Mouse (Mus musculus) midbrain, embryonic 13.5 days (tissue): ENCODE results near the gene Vrk1. TPM values are rescaled to one million over a fixed set of nuclear protein-coding genes. Genes with fewer than 3 reads are reported as not detected.

Source experiments
- ATAC-seq: fragments of 200-750 bp; cut with Nextera tagmentation; 2 replicates; pipeline ENCODE4 v1.8.0; 2017; ENCODE audit warnings: mild to moderate bottlenecking, moderate TSS enrichment, moderate library complexity
- H3K27ac ChIP-seq: fragments of 300-500 bp; sonication (generic); 2 replicates; pipeline ENCODE4 v1.5.1; 2015; ENCODE audit warnings: inconsistent platforms, mild to moderate bottlenecking, moderate library complexity
- H3K27me3 ChIP-seq: fragments of 300-500 bp; sonication (generic); 2 replicates; pipeline ENCODE4 v1.6.1; 2015; ENCODE audit warnings: mild to moderate bottlenecking, inconsistent platforms
- H3K36me3 ChIP-seq: fragments of 300-500 bp; sonication (generic); 2 replicates; pipeline ENCODE4 v1.6.1; 2015; ENCODE audit warnings: mild to moderate bottlenecking, inconsistent platforms
- H3K4me1 ChIP-seq: fragments of 300-500 bp; sonication (generic); replicated peaks from 2 replicates; pipeline ENCODE4 v1.6.1; 2015; ENCODE audit warnings: inconsistent platforms
- H3K4me2 ChIP-seq: fragments of 300-500 bp; sonication (generic); replicated peaks from 2 replicates; pipeline ENCODE4 v1.6.1; 2015; ENCODE audit warnings: moderate library complexity, mild to moderate bottlenecking, inconsistent platforms
- H3K4me3 ChIP-seq: fragments of 300-500 bp; sonication (generic); replicated peaks from 2 replicates; pipeline ENCODE4 v1.5.1; 2015; ENCODE audit warnings: mild to moderate bottlenecking, inconsistent platforms
- H3K9ac ChIP-seq: fragments of 300-500 bp; sonication (generic); replicated peaks from 2 replicates; pipeline ENCODE4 v1.6.1; 2015; ENCODE audit warnings: mild to moderate bottlenecking, inconsistent platforms
- H3K9me3 ChIP-seq: fragments of 300-500 bp; sonication (generic); 2 replicates; pipeline ENCODE4 v1.6.1; 2016; ENCODE audit warnings: mild to moderate bottlenecking, inconsistent platforms
- WGBS: fragments of 180-500 bp; shearing (Covaris S2); methylation state at CpG from one replicate; pipeline ENCODE4 v1.1.7; 2015; 5-methylcytosine and 5-hydroxymethylcytosine counted together
- polyA plus RNA-seq: library from polyadenylated mRNA; unstranded; fragments of >200 nt; fragmentation: Nextera tagmentation; extraction: Ambion mirVana; gene quantifications from 2 replicates; pipeline ENCODE4 v1.2.1, GENCODE M21; 2015

The Vrk1 gene
- polyA plus RNA-seq, 1 experiment from 2014 or later, result 50.9 TPM

DNA sequence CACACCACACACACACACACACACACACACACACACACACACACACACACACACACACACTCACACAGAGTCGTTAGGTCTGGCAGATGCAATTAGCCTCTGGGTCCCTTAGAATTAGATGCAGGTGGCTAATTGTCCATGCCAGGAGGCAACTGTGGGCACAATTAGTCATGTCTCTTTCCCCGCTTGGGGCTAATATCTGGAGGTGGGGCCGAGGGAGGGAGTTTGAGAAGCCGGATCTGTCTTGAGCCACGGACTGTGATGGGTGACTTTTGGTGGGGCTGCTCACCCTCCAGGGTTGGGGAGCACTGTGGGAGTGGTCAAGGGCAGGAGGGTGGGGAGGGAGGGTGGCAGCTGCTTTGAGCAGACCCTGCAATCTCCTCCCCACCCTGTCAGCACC, 35.9 kb upstream of the Vrk1 start:
- H3K36me3 ChIP-seq, result no peaks in the 10 kb centered on the region
- no peak overlapping the region for H3K9ac ChIP-seq
- peaks cover 4% of the 10 kb centered on the region for H3K4me1 ChIP-seq
- no peak overlapping the region for H3K4me2 ChIP-seq
- peak; percentile 49 for ATAC-seq
- H3K9me3 ChIP-seq, result no peaks in the 10 kb centered on the region
- H3K27me3 ChIP-seq, result peaks cover 2% of the 10 kb centered on the region; the same call in 1 of the 2 replicates
- no peak overlapping the region for H3K4me3 ChIP-seq
- WGBS, result 27% methylated on average over 5 of the region's 5 CpGs
- peak overlapping the region; percentile 45; the same call in 1 of the 2 replicates for H3K27ac ChIP-seq

DNA sequence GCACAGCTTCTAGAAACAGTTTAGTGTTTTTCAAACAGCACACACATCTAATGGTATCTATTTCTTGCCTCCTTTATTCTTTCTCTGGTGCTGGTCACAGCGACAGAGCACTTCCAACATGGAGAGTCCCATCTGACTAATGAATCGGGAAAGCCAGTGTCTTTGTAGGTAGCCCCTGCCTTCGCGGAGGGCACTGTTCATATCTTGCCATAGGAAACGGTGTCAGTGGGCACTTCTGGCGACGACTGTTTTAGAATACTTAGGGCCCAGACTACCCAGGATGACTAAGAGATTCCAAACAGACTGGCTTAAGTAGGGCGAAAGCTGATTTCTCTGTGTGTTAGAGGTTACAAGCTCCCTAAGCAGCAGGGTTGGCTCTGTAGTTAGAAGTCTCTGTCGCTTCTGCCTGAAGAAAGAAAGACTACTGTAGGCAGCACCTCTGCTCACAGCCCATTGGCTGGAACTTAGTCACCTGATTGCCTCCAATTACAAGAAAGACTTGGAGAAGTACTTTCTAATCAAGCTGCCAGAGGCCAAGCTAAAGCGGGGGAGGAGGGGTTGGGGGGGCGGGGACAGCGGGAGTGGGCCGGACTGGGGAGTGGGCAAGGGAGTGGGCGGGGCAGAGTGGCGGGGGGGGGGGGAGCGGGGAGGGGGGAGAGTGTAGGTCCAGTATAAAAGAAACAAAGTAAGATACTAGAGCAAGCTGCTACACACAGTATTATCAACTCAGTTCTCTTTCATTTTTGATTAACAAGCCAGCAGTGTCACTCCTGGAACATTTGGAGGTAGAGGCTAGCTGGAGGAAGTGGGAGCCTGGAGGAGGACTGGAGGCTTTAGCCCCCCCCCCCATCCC, 28.7 kb upstream of the Vrk1 start:
- no peak overlapping the region for H3K4me3 ChIP-seq
- WGBS, result 28% methylated on average over 12 of the region's 16 CpGs
- ATAC-seq, result no peak
- H3K9ac ChIP-seq, result no peak overlapping the region
- no peaks in the 10 kb centered on the region for H3K27me3 ChIP-seq
- no peaks in the 10 kb centered on the region for H3K36me3 ChIP-seq
- H3K4me2 ChIP-seq, result no peak overlapping the region
- 0 out of 2 replicates have a peak, but pooled peaks cover 2% of the 10 kb centered on the region for H3K9me3 ChIP-seq
- H3K4me1 ChIP-seq, result no peaks in the 10 kb centered on the region
- H3K27ac ChIP-seq, result no peak overlapping the region

DNA sequence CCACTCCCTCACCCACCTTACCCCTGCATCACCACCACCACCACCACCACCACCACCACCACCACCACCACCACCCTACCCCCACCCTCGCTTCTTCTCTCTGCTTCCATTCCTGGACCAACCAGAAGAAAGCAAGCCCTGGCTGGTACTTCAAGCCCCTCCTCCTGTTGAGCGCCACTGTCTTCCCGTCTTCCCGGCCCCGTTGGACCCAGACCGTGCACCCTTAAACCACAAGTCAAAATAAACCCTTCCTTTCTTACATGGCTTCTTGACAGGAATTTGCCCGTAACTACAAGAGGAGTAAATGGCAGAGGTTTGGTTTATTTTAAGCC, 28.1 kb upstream of the Vrk1 start:
- H3K27ac ChIP-seq, result no peak overlapping the region
- no peaks in the 10 kb centered on the region for H3K27me3 ChIP-seq
- no peaks in the 10 kb centered on the region for H3K4me1 ChIP-seq
- no peaks in the 10 kb centered on the region for H3K36me3 ChIP-seq
- 0 out of 2 replicates have a peak, but pooled peaks cover 2% of the 10 kb centered on the region for H3K9me3 ChIP-seq
- H3K4me2 ChIP-seq, result no peak overlapping the region
- no peak overlapping the region for H3K9ac ChIP-seq
- ATAC-seq, result no peak
- 87% methylated on average over 7 of the region's 7 CpGs for WGBS
- no peak overlapping the region for H3K4me3 ChIP-seq

DNA sequence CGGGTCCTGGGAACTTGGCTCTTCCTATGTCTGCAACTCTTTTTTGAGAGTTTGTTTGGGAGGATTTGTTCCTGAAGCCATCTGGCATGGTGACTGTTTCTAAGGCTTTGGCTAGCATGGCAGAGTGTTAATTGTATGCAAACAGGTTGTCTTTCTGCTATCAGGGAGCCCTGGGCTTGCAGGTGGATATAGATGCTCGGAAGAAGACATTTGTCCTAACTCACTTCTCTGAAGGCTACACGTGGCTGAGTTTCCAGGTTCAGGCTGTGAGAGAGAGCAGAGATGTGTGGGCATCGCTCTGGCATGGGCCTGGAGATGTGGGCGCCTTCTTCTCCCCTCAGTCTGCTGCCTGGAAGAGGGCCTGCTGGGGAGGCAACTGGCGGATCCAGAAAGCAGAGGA, 27.4 kb upstream of the Vrk1 start:
- H3K27me3 ChIP-seq, result no peaks in the 10 kb centered on the region
- no peak for ATAC-seq
- 86% methylated on average over 6 of the region's 6 CpGs for WGBS
- H3K9me3 ChIP-seq, result 0 out of 2 replicates have a peak, but pooled peaks cover 2% of the 10 kb centered on the region
- H3K4me1 ChIP-seq, result no peaks in the 10 kb centered on the region
- H3K4me3 ChIP-seq, result no peak overlapping the region
- no peak overlapping the region for H3K9ac ChIP-seq
- H3K27ac ChIP-seq, result no peak overlapping the region
- no peak overlapping the region for H3K4me2 ChIP-seq
- no peaks in the 10 kb centered on the region for H3K36me3 ChIP-seq

DNA sequence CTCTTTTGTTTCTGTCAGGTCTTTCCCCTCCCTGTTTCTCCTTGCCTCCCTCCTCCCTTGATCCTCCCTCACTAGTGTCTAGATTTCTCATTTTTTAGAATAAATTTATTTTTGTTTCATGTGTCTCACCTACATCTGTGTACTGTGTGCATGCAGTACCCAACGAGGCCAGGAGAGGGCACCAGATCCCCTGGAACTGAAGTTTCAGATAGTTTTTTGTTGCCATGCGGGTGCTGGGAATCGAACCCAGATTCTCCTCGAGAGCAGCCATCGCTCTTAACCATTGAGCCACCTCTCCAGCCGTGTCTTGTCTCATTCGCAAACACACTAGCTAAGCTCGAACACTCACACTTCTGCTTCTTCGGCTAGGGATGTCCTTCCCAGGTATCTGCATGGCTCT, 26.5 kb upstream of the Vrk1 start:
- Histone ChIP-seq H3K9me3 (0 out of 2 replicates have a peak, but pooled peaks cover 2% of the 10 kb centered on the region), H3K27ac (no peak overlapping the region), H3K4me2 (no peak overlapping the region), H3K36me3 (no peaks in the 10 kb centered on the region), H3K4me1 (no peaks in the 10 kb centered on the region), H3K27me3 (no peaks in the 10 kb centered on the region), H3K9ac (no peak overlapping the region), H3K4me3 (no peak overlapping the region)
- ATAC-seq, result no peak
- 91% methylated on average over 9 of the region's 9 CpGs for WGBS

DNA sequence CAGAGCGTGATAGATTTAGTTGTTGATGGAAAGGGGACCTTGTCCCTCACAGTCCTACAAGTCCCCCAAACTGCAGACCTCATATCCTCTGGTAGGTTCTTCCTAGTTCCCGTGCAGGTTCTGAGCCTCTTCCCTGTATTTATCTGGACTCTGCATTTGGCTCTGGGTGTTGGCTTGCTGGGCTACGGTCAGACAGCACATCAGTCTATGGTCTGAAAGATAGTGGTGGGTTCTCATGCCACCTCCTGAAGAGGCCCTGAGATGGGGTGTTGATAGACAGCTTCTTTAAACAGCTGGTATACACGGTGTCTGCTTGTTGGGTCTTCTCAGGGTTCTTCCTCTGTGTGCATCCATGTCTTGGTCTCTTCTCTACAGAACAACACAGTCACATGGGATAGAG, 21.6 kb upstream of the Vrk1 start:
- Histone ChIP-seq H3K9me3 (0 out of 2 replicates have a peak, but pooled peaks cover 2% of the 10 kb centered on the region), H3K4me1 (peaks cover 8% of the 10 kb centered on the region; the same call in 1 of the 2 replicates), H3K36me3 (no peaks in the 10 kb centered on the region), H3K4me2 (no peak overlapping the region), H3K4me3 (no peak overlapping the region), H3K9ac (no peak overlapping the region), H3K27me3 (no peaks in the 10 kb centered on the region), H3K27ac (no peak overlapping the region)
- no peak for ATAC-seq
- 90% methylated on average over 4 of the region's 4 CpGs for WGBS

DNA sequence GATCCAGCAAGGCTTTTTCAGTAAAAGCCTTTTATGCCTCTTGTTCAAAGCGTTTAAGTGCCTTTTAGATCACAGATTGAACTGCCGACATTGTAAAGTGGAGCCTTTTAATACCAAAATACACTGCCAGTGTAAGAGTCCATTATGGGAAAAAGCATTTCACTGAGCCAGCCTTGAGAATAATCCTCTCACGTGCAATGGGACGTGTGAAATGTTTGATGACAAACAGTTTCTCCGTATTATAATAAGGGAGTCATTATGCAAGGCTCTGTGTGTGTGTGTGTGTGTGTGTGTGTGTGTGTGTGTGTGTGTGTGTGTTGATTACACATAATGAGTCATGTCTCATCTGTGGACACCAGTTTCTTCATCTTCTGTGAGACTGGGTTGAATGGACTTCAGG, 17.3 kb upstream of the Vrk1 start:
- WGBS, result 36% methylated on average over 5 of the region's 5 CpGs
- Histone ChIP-seq H3K4me3 (no peak overlapping the region), H3K4me1 (peaks cover 8% of the 10 kb centered on the region; the same call in 1 of the 2 replicates), H3K9me3 (no peaks in the 10 kb centered on the region), H3K27me3 (no peaks in the 10 kb centered on the region), H3K36me3 (no peaks in the 10 kb centered on the region), H3K27ac (no peak overlapping the region; the same call in 1 of the 2 replicates), H3K9ac (no peak overlapping the region), H3K4me2 (no peak overlapping the region)
- no peak for ATAC-seq

DNA sequence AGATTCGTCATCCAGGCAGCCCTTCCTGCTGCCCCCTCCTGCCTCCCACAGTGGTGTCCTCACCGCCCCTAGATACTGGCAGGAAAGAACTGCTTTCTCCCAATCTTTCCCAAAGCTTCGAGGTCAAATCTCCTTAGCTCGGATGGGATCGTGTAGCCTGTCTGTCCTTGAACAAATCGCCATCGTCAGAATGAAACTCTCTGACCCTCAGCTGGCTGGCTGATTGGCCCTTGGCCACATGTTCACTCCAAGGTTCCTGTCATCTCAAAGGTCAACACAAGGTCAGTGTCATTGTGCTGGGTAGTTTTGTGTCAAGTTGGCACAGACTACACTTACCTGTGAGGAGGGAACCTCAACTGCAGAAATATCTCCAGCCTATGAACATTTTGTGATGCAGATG, 16.7 kb upstream of the Vrk1 start:
- no peak overlapping the region; the same call in 1 of the 2 replicates for H3K27ac ChIP-seq
- no peak for ATAC-seq

DNA sequence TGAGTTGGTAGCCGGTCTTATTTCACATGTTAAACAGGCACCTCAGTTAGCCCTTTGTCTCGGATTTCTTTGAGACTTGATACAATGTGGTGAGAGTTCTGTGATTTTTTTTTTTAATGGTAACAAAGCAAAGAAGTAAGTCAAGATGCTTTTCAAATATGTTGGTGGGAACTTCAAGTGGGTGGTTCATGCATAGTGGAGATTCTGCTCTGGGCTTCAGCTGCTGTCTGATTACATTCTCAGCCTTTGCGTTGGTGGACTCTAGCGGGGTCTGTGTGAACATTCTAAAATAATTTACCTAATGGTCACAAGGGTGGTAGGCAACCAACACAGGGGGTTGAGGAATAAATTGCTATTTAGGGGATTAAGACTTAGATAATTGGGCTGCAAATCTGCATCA, 14.1 kb upstream of the Vrk1 start:
- Histone ChIP-seq H3K27ac (no peak overlapping the region), H3K36me3 (no peaks in the 10 kb centered on the region), H3K27me3 (no peaks in the 10 kb centered on the region), H3K4me2 (no peak overlapping the region), H3K9ac (no peak overlapping the region), H3K9me3 (no peaks in the 10 kb centered on the region), H3K4me3 (no peak overlapping the region), H3K4me1 (peaks cover 8% of the 10 kb centered on the region; the same call in 1 of the 2 replicates)
- ATAC-seq, result no peak
- 57% methylated on average over 4 of the region's 4 CpGs for WGBS

More for the DNA sequence above, 16.7 kb upstream of the Vrk1 start:
- Histone ChIP-seq H3K4me1 (peaks cover 8% of the 10 kb centered on the region; the same call in 1 of the 2 replicates), H3K4me2 (no peak overlapping the region), H3K4me3 (no peak overlapping the region), H3K27me3 (no peaks in the 10 kb centered on the region), H3K9ac (no peak overlapping the region), H3K9me3 (no peaks in the 10 kb centered on the region), H3K36me3 (no peaks in the 10 kb centered on the region)
- 81% methylated on average over 7 of the region's 7 CpGs for WGBS

DNA sequence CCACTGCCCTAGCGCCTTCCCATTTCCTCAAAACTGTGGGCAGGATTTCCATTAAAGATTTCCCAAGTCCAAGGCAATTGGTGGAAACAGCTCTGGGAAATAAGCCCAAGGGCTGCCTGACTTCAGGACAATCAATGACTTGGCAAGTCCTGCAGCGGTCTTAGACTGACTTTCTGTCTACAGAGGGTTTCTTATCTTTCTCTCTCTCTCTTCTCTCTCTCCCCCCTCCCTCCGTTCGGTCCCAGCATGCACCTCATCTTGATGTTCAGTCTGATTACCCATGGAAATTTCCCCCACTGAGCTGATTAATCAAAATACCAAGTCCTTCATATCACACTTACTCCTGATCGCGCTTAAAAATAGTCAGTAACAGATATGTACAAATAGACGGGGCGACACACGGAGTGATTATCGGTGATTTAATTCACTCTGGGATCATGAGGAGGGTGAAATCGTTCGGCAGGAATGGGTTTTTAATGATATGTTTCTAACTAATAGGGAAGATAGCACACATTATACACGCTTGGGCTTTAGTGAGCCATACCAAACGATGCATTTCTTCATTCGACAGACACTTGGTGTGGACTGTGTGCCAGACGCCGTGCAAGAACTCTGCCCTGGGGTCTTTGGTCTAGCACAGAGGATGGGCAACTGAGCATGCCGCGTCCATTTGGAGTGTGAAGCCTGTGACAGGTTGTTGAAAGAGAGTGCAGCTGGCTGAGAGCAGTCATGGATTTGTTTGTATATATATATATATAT, 12.8 kb upstream of the Vrk1 start:
- 90% methylated on average over 19 of the region's 19 CpGs for WGBS
- H3K4me3 ChIP-seq, result no peak overlapping the region
- no peak overlapping the region for H3K27ac ChIP-seq
- ATAC-seq, result no peak
- H3K27me3 ChIP-seq, result no peaks in the 10 kb centered on the region
- no peak overlapping the region for H3K9ac ChIP-seq
- no peak overlapping the region for H3K4me2 ChIP-seq
- H3K36me3 ChIP-seq, result no peaks in the 10 kb centered on the region
- peaks cover 7% of the 10 kb centered on the region; the same call in 1 of the 2 replicates for H3K4me1 ChIP-seq
- H3K9me3 ChIP-seq, result no peaks in the 10 kb centered on the region

DNA sequence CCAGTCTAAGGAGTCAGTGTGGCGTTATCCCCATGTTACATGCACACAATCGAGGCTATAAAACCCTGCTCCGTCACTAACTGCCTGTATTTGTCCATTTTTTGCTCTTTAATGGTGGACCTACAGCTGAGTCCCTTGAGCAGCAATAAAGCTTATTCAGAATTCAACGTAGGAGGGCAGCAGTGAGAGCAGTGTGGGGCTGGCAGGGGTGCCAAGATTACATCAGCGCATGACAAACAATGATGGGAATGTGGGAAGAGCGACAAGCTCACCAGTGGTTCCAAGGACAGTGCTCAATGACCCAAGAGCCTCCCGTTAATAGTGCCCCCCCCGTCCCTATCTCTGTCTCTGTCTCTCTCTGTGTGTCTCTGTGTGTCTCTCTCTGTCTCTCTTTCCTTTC, 8.3 kb upstream of the Vrk1 start:
- Histone ChIP-seq H3K4me1 (no peaks in the 10 kb centered on the region), H3K4me2 (no peak overlapping the region), H3K27ac (no peak overlapping the region), H3K4me3 (no peak overlapping the region), H3K9ac (no peak overlapping the region), H3K27me3 (no peaks in the 10 kb centered on the region), H3K9me3 (0 out of 2 replicates have a peak, but pooled peaks cover 5% of the 10 kb centered on the region), H3K36me3 (no peaks in the 10 kb centered on the region)
- 63% methylated on average over 8 of the region's 8 CpGs for WGBS
- ATAC-seq, result no peak

DNA sequence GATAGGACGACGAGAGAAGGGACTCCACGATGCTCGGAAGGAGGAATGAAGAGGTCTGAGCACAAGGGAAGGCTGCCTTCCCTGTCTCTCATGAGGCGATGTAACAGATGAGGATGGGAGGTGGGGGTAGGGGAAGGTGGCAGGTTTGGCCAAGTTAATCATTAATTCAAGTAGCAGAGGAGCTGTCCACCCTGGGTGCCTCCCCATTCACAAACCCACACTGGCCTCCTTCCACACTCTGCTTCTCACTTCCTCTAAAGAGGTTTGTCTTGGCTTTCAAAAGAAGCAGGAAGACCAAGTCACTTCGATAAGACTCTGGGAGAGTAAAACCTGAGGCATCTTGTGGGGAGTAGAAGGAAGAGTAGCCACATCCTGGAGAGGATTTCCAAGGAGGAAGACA, 5.3 kb upstream of the Vrk1 start:
- H3K4me3 ChIP-seq, result no peak overlapping the region
- no peaks in the 10 kb centered on the region for H3K36me3 ChIP-seq
- no peak overlapping the region for H3K4me2 ChIP-seq
- no peak overlapping the region for H3K27ac ChIP-seq
- H3K27me3 ChIP-seq, result no peaks in the 10 kb centered on the region
- H3K4me1 ChIP-seq, result no peaks in the 10 kb centered on the region
- H3K9me3 ChIP-seq, result 0 out of 2 replicates have a peak, but pooled peaks cover 5% of the 10 kb centered on the region
- no peak for ATAC-seq
- H3K9ac ChIP-seq, result no peak overlapping the region
- whole genome bisulfite sequencing, result 80% methylated on average over 6 of the region's 6 CpGs
